Mouse (Mus musculus): ENCODE measurements around the gene Gucy2d. TPM values are rescaled to one million over a fixed set of nuclear protein-coding genes. Genes with fewer than 3 reads are reported as not detected.

Gucy2d gene
- polyA plus RNA-seq, 1 experiment from 2014 or later, result not detected

- Histone ChIP-seq H3K9me3 (no peaks in the 10 kb centered on the region), H3K27me3 (ENCODE audit: insufficient read depth, poor library complexity, severe bottlenecking) (0 out of 2 replicates have a peak, but pooled peaks cover 5% of the 10 kb centered on the region), H3K36me3 (no peaks in the 10 kb centered on the region), H3K4me1 (replicated peaks) (peaks cover 19% of the 10 kb centered on the region), H3K27ac (peak overlapping the region; percentile 30; the same call in 1 of the 2 replicates), H3K4me3 (no peak overlapping the region)
- DNase-seq (ENCODE audit: low spot score), result no peak
- WGBS, result 83% methylated on average over 5 of the region's 5 CpGs
Observed at GRCm38 (mm10) chr7:98522576-98522975, 82.4 kb downstream of the Gucy2d start.

- Histone ChIP-seq H3K36me3 (no peaks in the 10 kb centered on the region), H3K4me1 (replicated peaks) (peaks cover 19% of the 10 kb centered on the region), H3K27me3 (ENCODE audit: insufficient read depth, poor library complexity, severe bottlenecking) (0 out of 2 replicates have a peak, but pooled peaks cover 5% of the 10 kb centered on the region), H3K27ac (peak overlapping the region; percentile 30; the same call in 1 of the 2 replicates), H3K9me3 (no peaks in the 10 kb centered on the region), H3K4me3 (no peak overlapping the region)
- WGBS, result 81% methylated on average over 8 of the region's 8 CpGs
- DNase-seq (ENCODE audit: low spot score), result no peak
Observed at GRCm38 (mm10) chr7:98523070-98523812, 83.0 kb downstream of the Gucy2d start.

- H3K27me3 ChIP-seq (ENCODE audit: insufficient read depth, poor library complexity, severe bottlenecking), result 0 out of 2 replicates have a peak, but pooled peaks cover 5% of the 10 kb centered on the region
- 13% methylated on average over 7 of the region's 7 CpGs for WGBS
- peak overlapping the region; percentile 66 for H3K27ac ChIP-seq
- peaks cover 19% of the 10 kb centered on the region for H3K4me1 ChIP-seq (replicated peaks)
- no peaks in the 10 kb centered on the region for H3K9me3 ChIP-seq
- H3K36me3 ChIP-seq, result no peaks in the 10 kb centered on the region
- DNase-seq (ENCODE audit: low spot score), result no peak
- H3K4me3 ChIP-seq, result no peak overlapping the region
Observed at GRCm38 (mm10) chr7:98523813-98524361, 83.7 kb downstream of the Gucy2d start.

GRCm38 (mm10) chr7:98524401-98524800 is 84.2 kb downstream of the Gucy2d start:
- 27% methylated on average over 6 of the region's 6 CpGs for WGBS

GRCm38 (mm10) chr7:98524869-98525699 is 84.9 kb downstream of the Gucy2d start:
- 0 out of 2 replicates have a peak, but pooled peaks cover 5% of the 10 kb centered on the region for H3K27me3 ChIP-seq (ENCODE audit: insufficient read depth, poor library complexity, severe bottlenecking)
- H3K27ac ChIP-seq, result no peak overlapping the region
- H3K36me3 ChIP-seq, result no peaks in the 10 kb centered on the region
- 84% methylated on average over 6 of the region's 6 CpGs for WGBS
- no peak overlapping the region for H3K4me3 ChIP-seq
- H3K9me3 ChIP-seq, result no peaks in the 10 kb centered on the region
- peaks cover 19% of the 10 kb centered on the region for H3K4me1 ChIP-seq (replicated peaks)
- no peak for DNase-seq (ENCODE audit: low spot score)

More at GRCm38 (mm10) chr7:98524401-98524800, 84.2 kb downstream of the Gucy2d start:
- no peak for DNase-seq (ENCODE audit: low spot score)
- no peaks in the 10 kb centered on the region for H3K36me3 ChIP-seq
- H3K4me3 ChIP-seq, result no peak overlapping the region
- H3K4me1 ChIP-seq (replicated peaks), result peaks cover 19% of the 10 kb centered on the region
- 0 out of 2 replicates have a peak, but pooled peaks cover 5% of the 10 kb centered on the region for H3K27me3 ChIP-seq (ENCODE audit: insufficient read depth, poor library complexity, severe bottlenecking)
- no peaks in the 10 kb centered on the region for H3K9me3 ChIP-seq
- H3K27ac ChIP-seq, result peak overlapping the region; percentile 66

Other genes starting within 250 kb of the Gucy2d start
- 0.10 TPM in 1 of 2 replicates, not detected in the other for gene B3gnt6, start 240.9 kb upstream of the Gucy2d start, polyA plus RNA-seq (2016; fragmentation: Nextera tagmentation; extraction: Ambion mirVana)
- 18.5 and 22.2 TPM in 2 replicates for gene Acer3, start 119.2 kb upstream of the Gucy2d start, polyA plus RNA-seq (2016; fragmentation: Nextera tagmentation; extraction: Ambion mirVana)
- gene Tsku, start 79.1 kb upstream of the Gucy2d start, polyA plus RNA-seq (2016; fragmentation: Nextera tagmentation; extraction: Ambion mirVana), result 8.1 and 10.2 TPM in 2 replicates
- gene Lrrc32, start 48.9 kb downstream of the Gucy2d start, polyA plus RNA-seq (2016; fragmentation: Nextera tagmentation; extraction: Ambion mirVana), result 5.8 and 6.0 TPM in 2 replicates
- gene Emsy, start 216.4 kb downstream of the Gucy2d start, polyA plus RNA-seq (2016; fragmentation: Nextera tagmentation; extraction: Ambion mirVana), result 37.8 and 38.5 TPM in 2 replicates

Measured in hindbrain, embryonic 10.5 days (tissue).